Mouse (Mus musculus) cerebellum, adult 2 months (tissue): ENCODE data around the gene 4933416C03Rik.

Source experiments
- CTCF ChIP-seq: fragments of 200-500 bp; IDR thresholded peaks from 2 replicates; pipeline ENCODE4 v1.5.1; 2011; ENCODE audit warnings: low read depth, mild to moderate bottlenecking, control low read depth, low read length, moderate library complexity, borderline replicate concordance; ENCODE audit not compliant: insufficient read depth
- POLR2A ChIP-seq: fragments of 200-500 bp; IDR thresholded peaks from 2 replicates; pipeline ENCODE4 v1.6.1; 2011; ENCODE audit warnings: low read length, control low read depth, borderline replicate concordance; ENCODE audit not compliant: insufficient read depth

- TF ChIP-seq POLR2A = no peak
- TF ChIP-seq CTCF = no peak
These were observed 11.6 kb upstream of the 4933416C03Rik start for GRCm38 (mm10) chr10:116125364-116125763.
